Mouse (Mus musculus) ES-Bruce4 (cell line): Measurements from ENCODE around the gene Gapdh.

Source experiments
- CTCF ChIP-seq: IDR thresholded peaks from one replicate; pipeline ENCODE4 v1.8.1; 2011; ENCODE audit warnings: low read depth, low read length
- EP300 ChIP-seq: IDR thresholded peaks from 2 replicates; pipeline ENCODE4 v1.6.1; 2011; ENCODE audit warnings: low read depth, low read length; ENCODE audit not compliant: insufficient read depth
- POLR2A ChIP-seq: IDR thresholded peaks from one replicate; pipeline ENCODE4 v1.8.1; 2011; ENCODE audit warnings: low read length; ENCODE audit not compliant: insufficient read depth

GRCm38 (mm10) chr6:125145479-125145951 is 20.8 kb downstream of the Gapdh start:
- TF ChIP-seq CTCF, result no peak
- no peak for TF ChIP-seq EP300
- no peak for TF ChIP-seq POLR2A
